Mouse (Mus musculus): ENCODE results near the gene Aars2.

The Aars2 gene

GRCm38 (mm10) chr17:45506700-45507189 lies at the start of gene Aars2:
Gene Aars2 (plus strand): TSS chr17:45506841.
- DNase-seq (ENCODE audit: low read depth), result peak; percentile 97

- peak; percentile 34 for DNase-seq (ENCODE audit: low read depth)
Measured at GRCm38 (mm10) chr17:45457487-45457886, 49.2 kb upstream of the Aars2 start.

GRCm38 (mm10) chr17:45458516-45458915 lies 48.1 kb upstream of the Aars2 start:
- no peak for DNase-seq (ENCODE audit: low read depth)

- no peak for DNase-seq (ENCODE audit: low read depth)
Measured at GRCm38 (mm10) chr17:45459062-45459461, 47.6 kb upstream of the Aars2 start.

GRCm38 (mm10) chr17:45462506-45462905 lies 44.1 kb upstream of the Aars2 start:
- DNase-seq (ENCODE audit: low read depth), result no peak

GRCm38 (mm10) chr17:45464255-45464654 lies 42.4 kb upstream of the Aars2 start:
- no peak for DNase-seq (ENCODE audit: low read depth)

GRCm38 (mm10) chr17:45466701-45467100 lies 39.9 kb upstream of the Aars2 start:
- no peak for DNase-seq (ENCODE audit: low read depth)

GRCm38 (mm10) chr17:45468302-45468701 lies 38.3 kb upstream of the Aars2 start:
- peak; percentile 23 for DNase-seq (ENCODE audit: low read depth)

- no peak for DNase-seq (ENCODE audit: low read depth)
Measured at GRCm38 (mm10) chr17:45470726-45471125, 35.9 kb upstream of the Aars2 start.

GRCm38 (mm10) chr17:45473667-45474066 lies 33.0 kb upstream of the Aars2 start:
- no peak for DNase-seq (ENCODE audit: low read depth)

GRCm38 (mm10) chr17:45474146-45474545 lies 32.5 kb upstream of the Aars2 start:
- no peak for DNase-seq (ENCODE audit: low read depth)

GRCm38 (mm10) chr17:45474669-45475465 lies 31.8 kb upstream of the Aars2 start, which contains the start of gene Spats1:
Gene Spats1 (minus strand): TSS chr17:45475415.
- DNase-seq (ENCODE audit: low read depth), result no peak

GRCm38 (mm10) chr17:45478234-45478825 lies 28.3 kb upstream of the Aars2 start:
- peak; percentile 89 for DNase-seq (ENCODE audit: low read depth)

GRCm38 (mm10) chr17:45480429-45480828 lies 26.2 kb upstream of the Aars2 start:
- peak; percentile 64 for DNase-seq (ENCODE audit: low read depth)

GRCm38 (mm10) chr17:45485581-45485980 lies 21.1 kb upstream of the Aars2 start:
- DNase-seq (ENCODE audit: low read depth), result no peak

- DNase-seq (ENCODE audit: low read depth), result peak; percentile 32
Measured at GRCm38 (mm10) chr17:45487216-45487615, 19.4 kb upstream of the Aars2 start.

GRCm38 (mm10) chr17:45488321-45489254 lies 18.1 kb upstream of the Aars2 start:
- DNase-seq (ENCODE audit: low read depth), result no peak

GRCm38 (mm10) chr17:45489736-45490135 lies 16.9 kb upstream of the Aars2 start:
- peak; percentile 40 for DNase-seq (ENCODE audit: low read depth)

GRCm38 (mm10) chr17:45490532-45491154 lies 16.0 kb upstream of the Aars2 start:
- no peak for DNase-seq (ENCODE audit: low read depth)

- DNase-seq (ENCODE audit: low read depth), result no peak
Measured at GRCm38 (mm10) chr17:45495398-45495797, 11.2 kb upstream of the Aars2 start.

- DNase-seq (ENCODE audit: low read depth), result peak; percentile 20
Measured at GRCm38 (mm10) chr17:45498397-45498796, 8.2 kb upstream of the Aars2 start.

GRCm38 (mm10) chr17:45499516-45499915 lies 7.1 kb upstream of the Aars2 start:
- DNase-seq (ENCODE audit: low read depth), result no peak

Measured in NIH3T3 (cell line).